Comparison of ENCODE assay signal across 7 mouse cellular contexts in the genomic region with DNA sequence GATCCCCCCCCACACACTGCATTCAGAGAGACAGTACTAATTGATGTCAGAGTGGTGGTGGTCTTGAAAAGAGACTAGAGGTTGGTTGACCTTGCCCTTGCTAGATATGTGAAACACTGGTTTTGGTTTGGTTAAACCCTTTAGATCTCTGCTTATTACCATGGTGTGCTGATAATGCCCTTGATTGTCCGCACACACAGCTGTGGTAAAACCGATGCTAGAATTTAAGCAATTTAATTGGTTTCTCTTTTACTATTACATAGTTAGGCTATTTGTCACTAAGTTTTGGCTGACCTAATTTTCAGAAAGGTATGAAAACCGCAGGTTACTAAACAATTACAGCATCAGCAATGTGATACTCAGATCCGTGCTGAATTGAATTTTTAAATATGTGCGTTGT. TPM values are rescaled to one million over a fixed set of nuclear protein-coding genes. Genes with fewer than 3 reads are reported as not detected.
DNase-seq lines count a peak whose midpoint lies in the region; ATAC-seq and TF ChIP-seq lines count a peak whose summit lies in the region.

No protein-coding gene starts in this region.

- H3K4me1 ChIP-seq in megakaryocyte, embryonic 14.5 days = peaks cover 24% of the 10 kb centered on the region
- peaks cover 9% of the 10 kb centered on the region for H3K4me1 ChIP-seq in embryonic facial prominence, embryonic 15.5 days
- peaks cover 21% of the 10 kb centered on the region for H3K4me1 ChIP-seq in limb, embryonic 13.5 days
- H3K4me1 ChIP-seq in stomach, postnatal 0 days (replicated peaks; ENCODE audit: control insufficient read depth, insufficient read depth) = peaks cover 2% of the 10 kb centered on the region; the same call in 1 of the 2 replicates

- peak overlapping the region; percentile 91 for H3K9ac ChIP-seq in embryonic facial prominence, embryonic 15.5 days
- peak overlapping the region; percentile 94 for H3K9ac ChIP-seq in limb, embryonic 13.5 days
- peak overlapping the region; percentile 94 for H3K9ac ChIP-seq in stomach, postnatal 0 days (ENCODE audit: low read length)

- 11% methylated on average over 5 of the region's 5 CpGs for WGBS in embryonic facial prominence, embryonic 15.5 days
- WGBS in limb, embryonic 13.5 days = 9% methylated on average over 5 of the region's 5 CpGs
- 38% methylated on average over 5 of the region's 5 CpGs for WGBS in stomach, postnatal 0 days

- H3K36me3 ChIP-seq in megakaryocyte, embryonic 14.5 days (replicated peaks; ENCODE audit: low read length) = peaks cover 3% of the 10 kb centered on the region
- no peaks in the 10 kb centered on the region for H3K36me3 ChIP-seq in embryonic facial prominence, embryonic 15.5 days
- H3K36me3 ChIP-seq in limb, embryonic 13.5 days = peaks cover 5% of the 10 kb centered on the region; the same call in 1 of the 2 replicates
- H3K36me3 ChIP-seq in stomach, postnatal 0 days (ENCODE audit: control insufficient read depth, insufficient read depth, low read length) = no peaks in the 10 kb centered on the region

- H3K9me3 ChIP-seq in megakaryocyte, embryonic 14.5 days = no peaks in the 10 kb centered on the region
- 0 out of 2 replicates have a peak, but pooled peaks cover 2% of the 10 kb centered on the region for H3K9me3 ChIP-seq in embryonic facial prominence, embryonic 15.5 days (replicated peaks)
- H3K9me3 ChIP-seq in limb, embryonic 13.5 days = peaks cover 1% of the 10 kb centered on the region
- no peaks in the 10 kb centered on the region for H3K9me3 ChIP-seq in stomach, postnatal 0 days (ENCODE audit: control insufficient read depth, low read length)

- ATAC-seq in megakaryocyte, adult 5-6 weeks (ENCODE audit: poor library complexity, severe bottlenecking) = no peak
- no peak for ATAC-seq in embryonic facial prominence, embryonic 15.5 days (ENCODE audit: insufficient number of reproducible peaks, low FRiP score, low TSS enrichment, low read depth)
- ATAC-seq in limb, embryonic 13.5 days (ENCODE audit: low FRiP score, low read depth) = no peak
- no peak for ATAC-seq in stomach, postnatal 0 days (ENCODE audit: low FRiP score, low TSS enrichment)
- ATAC-seq in erythroid progenitor cell, adult 5-6 weeks (replicated peaks; ENCODE audit: low FRiP score, poor library complexity, severe bottlenecking) = no peak

- H3K4me3 ChIP-seq in megakaryocyte, embryonic 14.5 days (replicated peaks) = peak overlapping the region; percentile 99
- H3K4me3 ChIP-seq in embryonic facial prominence, embryonic 15.5 days (replicated peaks) = peak overlapping the region; percentile 94
- peak overlapping the region; percentile 88 for H3K4me3 ChIP-seq in limb, embryonic 13.5 days
- peak overlapping the region; percentile 95 for H3K4me3 ChIP-seq in stomach, postnatal 0 days (ENCODE audit: low read depth, low read length)

- no peak overlapping the region for H3K27ac ChIP-seq in embryonic facial prominence, embryonic 15.5 days (replicated peaks)
- 0 out of 2 replicates have a peak overlapping the region, but pooled peaks have one; percentile 94 for H3K27ac ChIP-seq in limb, embryonic 13.5 days
- H3K27ac ChIP-seq in stomach, postnatal 0 days (replicated peaks) = no peak overlapping the region; the same call in 1 of the 2 replicates

- DNase-seq in stomach, postnatal 0 days (ENCODE audit: low spot score) = no peak
- no peak for DNase-seq in gastrocnemius, postnatal 25 days

- no peak for TF ChIP-seq EP300 in stomach, postnatal 0 days (optimal IDR thresholded peaks at IDR 0.05)

- no peaks in the 10 kb centered on the region for H3K27me3 ChIP-seq in megakaryocyte, embryonic 14.5 days (replicated peaks)
- H3K27me3 ChIP-seq in embryonic facial prominence, embryonic 15.5 days = no peaks in the 10 kb centered on the region
- H3K27me3 ChIP-seq in limb, embryonic 13.5 days = no peaks in the 10 kb centered on the region
- no peaks in the 10 kb centered on the region for H3K27me3 ChIP-seq in stomach, postnatal 0 days (ENCODE audit: control insufficient read depth, insufficient read depth, low read length)

- H3K4me2 ChIP-seq in embryonic facial prominence, embryonic 15.5 days (replicated peaks) = peak overlapping the region; percentile 53
- peak overlapping the region; percentile 72 for H3K4me2 ChIP-seq in limb, embryonic 13.5 days (replicated peaks)
- H3K4me2 ChIP-seq in stomach, postnatal 0 days (replicated peaks; ENCODE audit: low read depth) = peak overlapping the region; percentile 79

- no peak for TF ChIP-seq CTCF in stomach, postnatal 0 days (IDR thresholded peaks at IDR 0.05; ENCODE audit: low read depth)

RNA-seq across cellular contexts. Expression of gene Ric1, which starts 1.6 kb away (rescaled TPM):
- polyA plus RNA-seq in megakaryocyte, embryonic 14.5 days (2012; ENCODE audit: insufficient read depth, low replicate concordance) = 1.0 and 1.4 TPM in 2 replicates
- 12.9 and 13.1 TPM in 2 replicates for total RNA-seq in megakaryocyte, adult 5-6 weeks (2015)
- 14.3 and 15.3 TPM in 2 replicates for total RNA-seq in megakaryocyte, adult 5-6 weeks (2017)
- polyA plus RNA-seq in embryonic facial prominence, embryonic 15.5 days (2015; fragmentation: Nextera tagmentation; extraction: Ambion mirVana) = 20.1 and 20.3 TPM in 2 replicates
- 25.5 and 25.7 TPM in 2 replicates for polyA plus RNA-seq in limb, embryonic 13.5 days (2015; fragmentation: Nextera tagmentation; extraction: Ambion mirVana)
- 7.4 and 7.6 TPM in 2 replicates for polyA plus RNA-seq in stomach, postnatal 0 days (2015; fragmentation: Nextera tagmentation; extraction: Ambion mirVana)
- 4.3 and 5.9 TPM in 2 replicates for total RNA-seq in erythroid progenitor cell, adult 5-6 weeks (2015; ENCODE audit: low replicate concordance)
- 1.9 and 2.3 TPM in 2 replicates for total RNA-seq in erythroid progenitor cell, adult 5-6 weeks (2017; ENCODE audit: low replicate concordance)
- 10 to 100 TPM; 22.5 to 23.8 TPM for total RNA-seq in gastrocnemius, postnatal 25 days (2021)
